Mouse (Mus musculus): ENCODE measurements around the gene Fam189a2.

GRCm38 (mm10) chr19:24076536-24076935 lies 45.7 kb upstream of the Fam189a2 start:
- no peak for TF ChIP-seq CTCF (IDR thresholded peaks at IDR 0.05; ENCODE audit: extremely low read depth, insufficient read depth, low read length)
- no peak for TF ChIP-seq POLR2A (IDR thresholded peaks at IDR 0.05; ENCODE audit: extremely low read depth, insufficient read depth, low read length)

Measured in cortical plate, adult 2 months (tissue).